ENCODE assay signal across 8 mouse cellular contexts in the genomic region with DNA sequence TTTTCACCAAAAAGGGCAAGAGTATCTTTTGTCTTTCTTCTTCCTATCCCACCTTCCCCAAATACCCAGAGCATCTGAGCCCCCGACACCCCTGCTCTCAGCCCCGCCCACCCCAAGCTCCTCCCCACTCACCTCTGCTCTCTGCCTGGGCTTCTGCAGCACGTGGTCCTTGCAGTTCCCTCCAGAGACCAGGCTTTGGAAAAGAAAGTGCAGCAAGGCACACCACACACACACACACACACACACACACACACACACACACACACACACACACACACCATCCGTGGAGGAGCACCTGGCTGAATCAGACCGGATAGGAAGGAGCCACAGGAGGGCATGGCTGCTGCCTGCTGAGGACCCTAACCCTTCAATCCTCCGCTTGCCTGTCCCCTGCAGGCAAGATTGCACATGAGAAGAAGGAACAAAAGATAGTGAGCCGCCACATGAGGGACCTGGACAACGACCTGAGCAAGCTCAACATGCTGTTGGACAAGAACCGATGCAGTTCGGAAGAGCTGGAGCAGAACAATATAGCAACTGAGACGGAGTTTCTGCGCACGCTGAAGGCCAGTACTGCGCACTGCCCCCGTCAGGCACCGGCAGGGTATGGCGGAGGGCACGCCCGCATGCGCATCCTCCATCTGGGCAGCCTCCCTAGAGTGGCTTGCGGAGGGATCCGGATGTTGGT. TPM values are rescaled to one million over a fixed set of nuclear protein-coding genes. Genes with fewer than 3 reads are reported as not detected.
DNase-seq lines count a peak whose midpoint lies in the region; ATAC-seq and TF ChIP-seq lines count a peak whose summit lies in the region.

No protein-coding gene starts in this region.

- H3K4me3 ChIP-seq in heart, adult 2 months = no peak overlapping the region
- H3K4me3 ChIP-seq in liver, embryonic 13.5 days (replicated peaks) = 0 out of 2 replicates have a peak overlapping the region, but pooled peaks have one; percentile 16
- peak overlapping the region; percentile 2 for H3K4me3 ChIP-seq in neural tube, embryonic 13.5 days

- no peaks in the 10 kb centered on the region for H3K79me2 ChIP-seq in heart, adult 2 months (replicated peaks; ENCODE audit: control insufficient read depth, insufficient read depth, low read length)

- no peak overlapping the region for H3K27ac ChIP-seq in heart, adult 2 months
- H3K27ac ChIP-seq in liver, embryonic 13.5 days = no peak overlapping the region
- no peak overlapping the region for H3K27ac ChIP-seq in neural tube, embryonic 13.5 days (replicated peaks)

- 7% methylated on average over 22 of the region's 22 CpGs for WGBS in heart, adult 2 months
- 7% methylated on average over 22 of the region's 22 CpGs for WGBS in liver, embryonic 13.5 days (ENCODE audit: insufficient replicate concordance)
- WGBS in neural tube, embryonic 13.5 days = 10% methylated on average over 22 of the region's 22 CpGs

- intact Hi-C loops in heart, adult 2 months (cut with DNase I) = no loop called here
- intact Hi-C loops in heart, postnatal 14 days (cut with DNase I) = no loop called here

- TF ChIP-seq POLR2A in heart, adult 2 months (IDR thresholded peaks at IDR 0.05; ENCODE audit: insufficient read depth, low read depth, low read length) = no peak

- peak; percentile 85 for ATAC-seq in common myeloid progenitor, adult 5-6 weeks (replicated peaks; ENCODE audit: low read depth, poor library complexity, severe bottlenecking)
- peak; percentile 64 for ATAC-seq in liver, embryonic 13.5 days (ENCODE audit: low read depth)
- ATAC-seq in neural tube, embryonic 13.5 days (ENCODE audit: low read depth) = peak; percentile 65

- no peak overlapping the region for H3K9ac ChIP-seq in heart, adult 2 months (ENCODE audit: low read depth, low read length)
- peak overlapping the region; percentile 51; the same call in 1 of the 2 replicates for H3K9ac ChIP-seq in liver, embryonic 13.5 days
- H3K9ac ChIP-seq in neural tube, embryonic 13.5 days = peak overlapping the region; percentile 46; the same call in 1 of the 2 replicates

- H3K9me3 ChIP-seq in liver, embryonic 13.5 days (replicated peaks) = no peaks in the 10 kb centered on the region
- no peaks in the 10 kb centered on the region for H3K9me3 ChIP-seq in neural tube, embryonic 13.5 days

- H3K36me3 ChIP-seq in heart, adult 2 months (ENCODE audit: control insufficient read depth, insufficient read depth, low read length) = no peaks in the 10 kb centered on the region
- H3K36me3 ChIP-seq in liver, embryonic 13.5 days = no peaks in the 10 kb centered on the region
- H3K36me3 ChIP-seq in neural tube, embryonic 13.5 days = 0 out of 2 replicates have a peak, but pooled peaks cover 4% of the 10 kb centered on the region

- H3K4me2 ChIP-seq in liver, embryonic 13.5 days = peak overlapping the region; percentile 59
- H3K4me2 ChIP-seq in neural tube, embryonic 13.5 days = peak overlapping the region; percentile 43

- H3K27me3 ChIP-seq in heart, adult 2 months (ENCODE audit: control insufficient read depth, insufficient read depth, low read length) = no peaks in the 10 kb centered on the region
- no peaks in the 10 kb centered on the region for H3K27me3 ChIP-seq in liver, embryonic 13.5 days
- no peaks in the 10 kb centered on the region for H3K27me3 ChIP-seq in neural tube, embryonic 13.5 days

- peak; percentile 28 to 43 for DNase-seq in heart, adult 2 months
- DNase-seq in heart, adult 8-10 months (ENCODE audit: low spot score) = no peak
- peak; percentile 79 for DNase-seq in CD4-positive, CD25-positive, alpha-beta regulatory T cell, adult 2 months (ENCODE audit: low read depth, low spot score)
- DNase-seq in heart, postnatal 14 days = peak; percentile 36 to 56
- peak; percentile 36 for DNase-seq in liver, embryonic 13.5 days
- DNase-seq in layer of hippocampus, postnatal 14 days (ENCODE audit: low spot score in 2 of 2) = no peak

- TF ChIP-seq CTCF in heart, adult 2 months (IDR thresholded peaks at IDR 0.05) = peak; percentile 73

- no peaks in the 10 kb centered on the region for H3K4me1 ChIP-seq in heart, adult 2 months (ENCODE audit: control insufficient read depth, insufficient read depth, low read length)
- peaks cover 30% of the 10 kb centered on the region for H3K4me1 ChIP-seq in liver, embryonic 13.5 days (replicated peaks)
- H3K4me1 ChIP-seq in neural tube, embryonic 13.5 days (replicated peaks) = peaks cover 33% of the 10 kb centered on the region

- no peak for TF ChIP-seq EP300 in heart, adult 2 months (IDR thresholded peaks at IDR 0.05; ENCODE audit: insufficient read depth, low read depth, low read length)

RNA-seq across cellular contexts. Expression of gene Gaa, which starts 14.7 kb away (rescaled TPM):
- total RNA-seq in heart, adult 2 months (2021) = 100 to 1,000 TPM in 1 of 2 experiments, 10 to 100 TPM in 1; 89.3 to 102 TPM
- polyA plus RNA-seq in heart, adult 2 months (2012; rRNA removed) = 165 and 186 TPM in 2 replicates
- 100 to 1,000 TPM; 108 to 126 (median 114) TPM for total RNA-seq in heart, adult 8-10 months (2022)
- 19.6 and 33.4 TPM in 2 replicates for total RNA-seq in common myeloid progenitor, adult 5-6 weeks (2017)
- 10 to 100 TPM; 53.1 to 56.0 TPM for total RNA-seq in heart, postnatal 14 days (2021)
- polyA plus RNA-seq in liver, embryonic 13.5 days (2015; fragmentation: Nextera tagmentation; extraction: Ambion mirVana) = 17.9 and 21.1 TPM in 2 replicates
- polyA plus RNA-seq in neural tube, embryonic 13.5 days (2015; fragmentation: Nextera tagmentation; extraction: Ambion mirVana) = 58.0 and 62.5 TPM in 2 replicates
- total RNA-seq in layer of hippocampus, postnatal 14 days (2021) = 100 to 1,000 TPM; 178 to 184 TPM

RNA-seq across cellular contexts. Expression of gene Ccdc40, which starts 24.6 kb away (rescaled TPM):
- under 1 TPM in 1 of 2 experiments, not detected in 1; 0.21 TPM for total RNA-seq in heart, adult 2 months (2021)
- 0.44 and 0.59 TPM in 2 replicates for polyA plus RNA-seq in heart, adult 2 months (2012; rRNA removed)
- total RNA-seq in heart, adult 8-10 months (2022) = under 1 TPM in 1 of 4 experiments, not detected in 3; 0.20 TPM
- total RNA-seq in common myeloid progenitor, adult 5-6 weeks (2017) = 11.5 and 24.3 TPM in 2 replicates
- under 1 TPM; 0.15 to 0.31 TPM for total RNA-seq in heart, postnatal 14 days (2021)
- polyA plus RNA-seq in liver, embryonic 13.5 days (2015; fragmentation: Nextera tagmentation; extraction: Ambion mirVana) = 1.4 and 1.8 TPM in 2 replicates
- 15.7 and 15.8 TPM in 2 replicates for polyA plus RNA-seq in neural tube, embryonic 13.5 days (2015; fragmentation: Nextera tagmentation; extraction: Ambion mirVana)
- total RNA-seq in layer of hippocampus, postnatal 14 days (2021) = 1 to 10 TPM; 3.3 to 5.1 TPM

RNA-seq across cellular contexts. Expression of gene Tbc1d16, which starts 24.7 kb away (rescaled TPM):
- 10 to 100 TPM; 61.0 to 73.7 TPM for total RNA-seq in heart, adult 2 months (2021)
- polyA plus RNA-seq in heart, adult 2 months (2012; rRNA removed) = 26.0 and 53.7 TPM in 2 replicates
- 10 to 100 TPM; 60.3 to 72.2 (median 64.4) TPM for total RNA-seq in heart, adult 8-10 months (2022)
- 3.5 and 4.3 TPM in 2 replicates for total RNA-seq in common myeloid progenitor, adult 5-6 weeks (2017)
- total RNA-seq in heart, postnatal 14 days (2021) = 10 to 100 TPM; 68.5 to 68.7 TPM
- polyA plus RNA-seq in liver, embryonic 13.5 days (2015; fragmentation: Nextera tagmentation; extraction: Ambion mirVana) = 1.5 and 1.6 TPM in 2 replicates
- 49.0 and 50.8 TPM in 2 replicates for polyA plus RNA-seq in neural tube, embryonic 13.5 days (2015; fragmentation: Nextera tagmentation; extraction: Ambion mirVana)
- total RNA-seq in layer of hippocampus, postnatal 14 days (2021) = 10 to 100 TPM; 79.7 to 81.0 TPM

RNA-seq across cellular contexts. Expression of gene Eif4a3, which starts 46.9 kb away (rescaled TPM):
- 10 to 100 TPM; 60.5 to 67.3 TPM for total RNA-seq in heart, adult 2 months (2021)
- 59.9 and 95.2 TPM in 2 replicates for polyA plus RNA-seq in heart, adult 2 months (2012; rRNA removed)
- 10 to 100 TPM; 57.7 to 77.2 (median 66.8) TPM for total RNA-seq in heart, adult 8-10 months (2022)
- 212 and 226 TPM in 2 replicates for total RNA-seq in common myeloid progenitor, adult 5-6 weeks (2017)
- total RNA-seq in heart, postnatal 14 days (2021) = 10 to 100 TPM; 64.9 to 74.5 TPM
- 236 and 242 TPM in 2 replicates for polyA plus RNA-seq in liver, embryonic 13.5 days (2015; fragmentation: Nextera tagmentation; extraction: Ambion mirVana)
- polyA plus RNA-seq in neural tube, embryonic 13.5 days (2015; fragmentation: Nextera tagmentation; extraction: Ambion mirVana) = 260 and 263 TPM in 2 replicates
- total RNA-seq in layer of hippocampus, postnatal 14 days (2021) = 10 to 100 TPM; 90.1 to 91.0 TPM

RNA-seq across cellular contexts. Expression of gene Card14, which starts 54.6 kb away (rescaled TPM):
- total RNA-seq in heart, adult 2 months (2021) = under 1 TPM in 1 of 2 experiments, not detected in 1; 0.11 TPM
- 0.12 and 0.33 TPM in 2 replicates for polyA plus RNA-seq in heart, adult 2 months (2012; rRNA removed)
- under 1 TPM in 2 of 4 experiments, not detected in 2; 0.13 to 0.14 TPM for total RNA-seq in heart, adult 8-10 months (2022)
- not detected in 2 replicates for total RNA-seq in common myeloid progenitor, adult 5-6 weeks (2017)
- total RNA-seq in heart, postnatal 14 days (2021) = under 1 TPM; 0.14 to 0.15 TPM
- 0.20 and 0.22 TPM in 2 replicates for polyA plus RNA-seq in liver, embryonic 13.5 days (2015; fragmentation: Nextera tagmentation; extraction: Ambion mirVana)
- polyA plus RNA-seq in neural tube, embryonic 13.5 days (2015; fragmentation: Nextera tagmentation; extraction: Ambion mirVana) = 0.17 and 0.23 TPM in 2 replicates
- under 1 TPM; 0.25 to 0.45 TPM for total RNA-seq in layer of hippocampus, postnatal 14 days (2021)

Comparison
In these comparisons a context has a peak if more than half of its experiments do, and no peak if none do; other contexts are left out.
1. DNase-seq: peak in heart, adult 2 months (2 of 2), CD4-positive, CD25-positive, alpha-beta regulatory T cell, adult 2 months (single experiment), heart, postnatal 14 days (2 of 2) and liver, embryonic 13.5 days (single experiment); none in heart, adult 8-10 months (single experiment) and layer of hippocampus, postnatal 14 days (0 of 2).
2. RNA of gene Tbc1d16, which starts 24.7 kb away (total RNA-seq): 79.7 to 81.0 TPM in layer of hippocampus, postnatal 14 days, 61.0 to 73.7 TPM in heart, adult 2 months, 68.5 to 68.7 TPM in heart, postnatal 14 days and 60.3 to 72.2 TPM in heart, adult 8-10 months; 3.5 to 4.3 TPM in common myeloid progenitor, adult 5-6 weeks; every median in the first group is over 10 times any median in the second.
3. Peak in every context shown above with its lines, with median percentiles within 50 percentile points of each other: ATAC-seq.